Mouse (Mus musculus) pancreas, adult 10 weeks (tissue): ENCODE data around the gene Sept11. TPM values are rescaled to one million over a fixed set of nuclear protein-coding genes. Genes with fewer than 3 reads are reported as not detected.

Experiments used
- polyA plus RNA-seq: library from polyadenylated mRNA; stranded (reverse); fragments of 350-450 nt; fragmentation: Illumina TruSeq; extraction: RNeasy Lipid Tissue Mini Kit (QIAGEN cat#74804); gene quantifications from one replicate; pipeline ENCODE4 v1.2.3, GENCODE M21; 2015; ENCODE audit warnings: low read depth, low replicate concordance; ENCODE audit not compliant: insufficient read depth

Gene Sept11
- 12.1 TPM for polyA plus RNA-seq

DNA sequence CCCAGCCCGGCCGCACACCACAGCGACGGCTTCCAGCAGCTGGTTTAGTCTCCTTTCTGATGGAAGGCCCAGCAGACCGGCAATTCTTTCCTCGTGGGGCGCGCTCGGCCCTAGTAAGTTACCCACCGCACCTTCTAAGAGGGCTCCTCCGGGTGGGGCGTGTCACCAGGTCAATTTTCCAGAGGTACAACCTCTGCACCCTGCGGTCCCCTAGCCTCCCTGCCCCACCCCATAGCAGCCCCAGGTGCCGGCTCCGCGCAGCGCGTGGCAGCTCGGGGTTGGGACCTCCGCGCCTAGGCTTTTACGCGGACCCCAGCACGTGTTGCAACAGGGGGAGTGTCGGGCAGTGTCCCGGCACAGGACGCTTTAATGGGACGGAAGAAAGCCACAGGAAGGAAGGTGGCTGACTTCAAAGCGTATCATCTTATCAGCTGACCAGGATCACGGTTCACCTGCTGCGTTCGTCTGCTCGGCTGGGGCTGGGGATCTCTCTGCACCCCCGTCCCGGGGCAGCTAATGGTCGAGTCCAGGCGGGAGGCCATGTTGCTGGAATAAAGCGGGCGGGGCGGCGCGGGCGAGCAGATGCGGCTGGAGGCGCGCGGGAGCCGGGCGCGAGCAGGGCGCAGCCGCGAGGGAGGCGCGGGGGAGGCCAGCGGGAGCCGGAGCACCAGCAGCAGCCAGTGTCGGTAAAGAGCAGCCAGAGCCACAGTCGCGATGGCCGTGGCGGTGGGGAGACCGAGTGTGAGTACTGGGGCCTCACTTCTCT is at the start of gene Sept11:
Gene Sept11 (plus strand): TSS at position 581 of the 766 bp plus-strand sequence.

DNA sequence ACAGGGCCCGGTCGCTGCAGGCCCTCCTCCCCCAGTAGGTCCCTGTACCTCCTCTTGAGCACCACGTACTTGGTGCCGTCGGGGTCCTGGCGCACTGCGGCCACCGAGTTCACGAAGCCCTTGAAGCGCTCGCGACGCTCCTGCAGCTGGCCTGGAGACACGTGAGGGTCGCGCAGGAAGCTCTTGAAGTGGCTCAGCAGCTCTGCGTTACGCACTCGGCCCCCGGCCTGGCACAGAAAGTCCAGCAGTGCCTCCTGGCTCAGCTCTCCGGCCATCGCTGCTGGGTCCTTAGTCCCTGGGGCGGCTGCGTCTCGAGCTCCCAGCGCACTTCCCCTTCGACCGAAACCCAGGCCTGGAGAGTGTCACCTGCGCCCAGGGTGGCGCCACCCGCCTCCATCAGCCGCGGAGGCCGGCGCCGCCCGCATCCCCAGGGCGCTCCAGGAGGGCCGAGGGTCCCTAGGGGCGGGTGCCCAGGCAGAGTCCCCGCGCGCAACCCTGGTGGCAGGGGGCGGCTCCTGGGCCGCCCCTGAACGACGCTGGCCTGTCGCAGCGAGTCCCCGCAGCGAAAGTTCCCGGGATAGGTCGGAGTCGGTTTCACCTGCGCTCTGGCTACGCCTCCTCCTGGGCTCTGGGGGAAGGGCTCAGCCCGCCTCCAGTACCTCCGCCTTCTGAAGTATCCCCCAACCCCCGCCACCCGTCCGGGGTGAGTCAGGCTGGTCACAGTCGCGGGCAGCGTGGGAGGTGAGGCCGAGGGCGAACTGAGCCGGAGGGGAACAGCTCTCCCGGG is 48.5 kb upstream of the Sept11 start, which contains the start of gene Sowahb:
Gene Sowahb (minus strand): TSS at position 439 of the 787 bp plus-strand sequence.

DNA sequence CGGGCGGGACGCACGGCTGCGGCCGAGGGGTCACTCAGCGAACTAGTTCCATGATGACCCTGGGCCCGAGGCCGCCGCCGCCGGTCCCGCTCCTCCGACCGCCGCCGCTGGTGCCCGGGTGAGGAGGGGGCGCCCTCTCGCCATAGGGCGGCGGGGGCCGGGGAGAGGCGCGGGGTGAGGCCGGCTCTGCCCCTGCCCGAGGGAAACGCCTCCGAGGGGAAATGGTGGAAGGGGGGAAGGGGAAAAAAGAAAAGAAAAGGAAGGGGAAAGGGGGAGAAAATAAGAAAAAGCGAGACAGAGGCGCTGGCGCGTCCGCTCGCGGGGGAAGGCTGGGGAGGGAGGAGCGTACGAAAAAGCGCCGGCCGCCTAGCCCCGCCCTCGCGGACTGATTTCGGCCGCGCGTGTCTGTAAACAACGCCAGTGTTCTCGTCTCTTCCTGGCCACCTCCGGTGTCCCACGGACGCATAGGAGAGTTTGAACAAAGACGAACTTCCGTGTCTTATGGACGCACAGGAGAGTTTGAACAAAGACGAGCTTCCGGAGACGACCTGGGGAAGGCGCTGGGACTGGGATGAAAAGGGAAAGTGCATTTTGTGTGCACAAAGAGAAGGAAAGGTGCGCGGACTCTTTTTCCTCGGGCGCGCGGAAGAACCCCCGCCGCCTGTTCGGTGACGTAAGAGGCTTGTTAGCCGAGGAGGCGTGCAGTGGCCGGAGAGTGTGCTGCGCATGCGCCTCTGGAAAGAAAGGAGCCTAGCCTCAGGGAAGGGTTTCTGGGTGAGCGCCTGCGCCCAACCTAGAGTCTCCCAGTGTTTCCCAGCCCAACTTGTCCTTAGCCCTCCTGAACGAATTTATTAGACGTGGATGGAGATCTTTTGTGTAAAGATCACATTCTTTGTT is 113.1 kb downstream of the Sept11 start, which contains the start of the genes Ccni and 2010109A12Rik:
Gene Ccni (minus strand): TSS at position 387 of the 897 bp plus-strand sequence.
Gene 2010109A12Rik (plus strand): TSS at position 410 of the 897 bp plus-strand sequence.

Other genes starting within 250 kb of the Sept11 start
- gene Sowahb, start 48.4 kb upstream of the Sept11 start, polyA plus RNA-seq = not detected
- 22.5 TPM for gene Ccni, start 113.1 kb downstream of the Sept11 start, polyA plus RNA-seq
- gene 2010109A12Rik, start 113.1 kb downstream of the Sept11 start, polyA plus RNA-seq = not detected
- 4.3 TPM for gene Ccng2, start 173.8 kb downstream of the Sept11 start, polyA plus RNA-seq